Mouse (Mus musculus) MEL (cell line): Measurements from ENCODE around the gene Rnf145. TPM values are rescaled to one million over a fixed set of nuclear protein-coding genes. Genes with fewer than 3 reads are reported as not detected.

Experiments
- DNase-seq: peaks from one replicate; pipeline ENCODE4 v3.0.0; 2011; ENCODE audit warnings: low read depth, low spot score
- H3K27ac ChIP-seq: 2 replicates; pipeline ENCODE4 v1.5.1; 2012; ENCODE audit warnings: low read depth, mild to moderate bottlenecking, control low read depth, low read length, moderate library complexity; ENCODE audit not compliant: control insufficient read depth
- H3K27me3 ChIP-seq, 2 experiments: fragments of 150-350 bp in 1 of 2; sonication (generic) in 1 of 2; 2 replicates each; pipeline ENCODE4 v1.6.1; 2012; ENCODE audit warnings: low read length in 2 of 2, mild to moderate bottlenecking in 2 of 2, improper control_type of control experiment in 1 of 2, moderate library complexity in 1 of 2; ENCODE audit not compliant: insufficient read depth in 2 of 2, control insufficient read depth in 1 of 2
- H3K36me3 ChIP-seq, 2 experiments: 2 replicates each; pipeline ENCODE4 v1.6.1; 2012 to 2014; ENCODE audit warnings: low read length in 2 of 2, improper control_type of control experiment in 1 of 2, inconsistent platforms in 1 of 2, mild to moderate bottlenecking in 1 of 2; ENCODE audit not compliant: insufficient read depth in 2 of 2, control insufficient read depth in 1 of 2
- H3K4me1 ChIP-seq, 2 experiments: fragments of 150-350 bp in 1 of 2; sonication (generic) in 1 of 2; 2 replicates each; pipeline ENCODE4 v1.6.1; 2012; ENCODE audit warnings: low read length in 2 of 2, improper control_type of control experiment in 1 of 2, mild to moderate bottlenecking in 1 of 2; ENCODE audit not compliant: insufficient read depth in 2 of 2, control insufficient read depth in 1 of 2
- H3K4me3 ChIP-seq, 2 experiments: fragments of 150-350 bp in 1 of 2; sonication (generic) in 1 of 2; 2 replicates each; pipeline ENCODE4 v1.5.1; 2012; ENCODE audit warnings: low read depth in 2 of 2, low read length in 2 of 2, mild to moderate bottlenecking in 2 of 2, moderate library complexity in 2 of 2, control low read depth in 1 of 2, improper control_type of control experiment in 1 of 2; ENCODE audit not compliant: control insufficient read depth in 1 of 2, insufficient read depth in 1 of 2
- H3K79me2 ChIP-seq: 2 replicates; pipeline ENCODE4 v1.6.1; 2012; ENCODE audit warnings: mild to moderate bottlenecking, low read length, moderate library complexity; ENCODE audit not compliant: control insufficient read depth, poor library complexity, insufficient read depth
- H3K9ac ChIP-seq: 2 replicates; pipeline ENCODE4 v1.6.1; 2012; ENCODE audit warnings: low read depth, mild to moderate bottlenecking, control low read depth, low read length, moderate library complexity; ENCODE audit not compliant: control insufficient read depth, poor library complexity, severe bottlenecking
- H3K9me3 ChIP-seq: fragments of 150-350 bp; sonication (generic); replicated peaks from 2 replicates; pipeline ENCODE4 v1.6.1; 2012; ENCODE audit warnings: mild to moderate bottlenecking, low read length, improper control_type of control experiment, moderate library complexity; ENCODE audit not compliant: insufficient read depth
- CHD1 ChIP-seq: IDR thresholded peaks from 2 replicates; pipeline ENCODE4 v1.6.1; 2012; ENCODE audit warnings: low read depth, mild to moderate bottlenecking, inconsistent platforms, low read length, improper control_type of control experiment
- CHD2 ChIP-seq: IDR thresholded peaks from 2 replicates; pipeline ENCODE4 v1.6.1; 2011; ENCODE audit warnings: low read length, improper control_type of control experiment
- CTCF ChIP-seq, 3 experiments: IDR thresholded peaks in 2 of 3; conservative IDR thresholded peaks in 1 of 3; 2 replicates each; pipeline ENCODE4 v1.5.1; 2011 to 2012; ENCODE audit warnings: low read length in 3 of 3, low read depth in 2 of 3, mild to moderate bottlenecking in 2 of 3, improper control_type of control experiment in 1 of 3, inconsistent platforms in 1 of 3, mixed read lengths in 1 of 3, moderate library complexity in 1 of 3; ENCODE audit not compliant: control insufficient read depth in 1 of 3, insufficient read depth in 1 of 3, poor library complexity in 1 of 3, severe bottlenecking in 1 of 3
- E2F4 ChIP-seq: IDR thresholded peaks from 2 replicates; pipeline ENCODE4 v1.6.1; 2011; ENCODE audit warnings: low read depth, low read length, improper control_type of control experiment, borderline replicate concordance
- ELF1 ChIP-seq: IDR thresholded peaks from 2 replicates; pipeline ENCODE4 v1.6.1; 2014; ENCODE audit warnings: low read depth, mild to moderate bottlenecking, inconsistent platforms, low read length, improper control_type of control experiment, moderate library complexity
- GATA1 ChIP-seq: IDR thresholded peaks from 2 replicates; pipeline ENCODE4 v1.6.1; 2011; ENCODE audit warnings: low read depth, low read length, improper control_type of control experiment
- HCFC1 ChIP-seq: IDR thresholded peaks from 2 replicates; pipeline ENCODE4 v1.6.1; 2012; ENCODE audit warnings: low read depth, mild to moderate bottlenecking, inconsistent platforms, low read length, improper control_type of control experiment, moderate library complexity
- MAFK ChIP-seq: IDR thresholded peaks from 2 replicates; pipeline ENCODE4 v1.6.1; 2011; ENCODE audit warnings: low read depth, mild to moderate bottlenecking, low read length, improper control_type of control experiment, borderline replicate concordance
- MXI1 ChIP-seq: IDR thresholded peaks from 2 replicates; pipeline ENCODE4 v1.6.1; 2011; ENCODE audit warnings: mild to moderate bottlenecking, low read depth, low read length, improper control_type of control experiment
- MYB ChIP-seq: IDR thresholded peaks from 2 replicates; pipeline ENCODE4 v1.6.1; 2011; ENCODE audit warnings: mild to moderate bottlenecking, low read depth, low read length, improper control_type of control experiment
- POLR2AphosphoS2 ChIP-seq: IDR thresholded peaks from 2 replicates; pipeline ENCODE4 v1.6.1; 2011; ENCODE audit warnings: low read length, improper control_type of control experiment
- RAD21 ChIP-seq: IDR thresholded peaks from 2 replicates; pipeline ENCODE4 v1.6.1; 2011; ENCODE audit warnings: mild to moderate bottlenecking, low read depth, low read length, improper control_type of control experiment
- SMC3 ChIP-seq: IDR thresholded peaks from 2 replicates; pipeline ENCODE4 v1.6.1; 2011; ENCODE audit warnings: low read depth, low read length, improper control_type of control experiment
- TBP ChIP-seq: IDR thresholded peaks from 2 replicates; pipeline ENCODE4 v1.8.0; 2011; ENCODE audit warnings: low read depth, low read length, improper control_type of control experiment
- TCF12 ChIP-seq: IDR thresholded peaks from 2 replicates; pipeline ENCODE4 v1.6.1; 2014; ENCODE audit warnings: low read depth, mild to moderate bottlenecking, inconsistent platforms, low read length, improper control_type of control experiment, moderate library complexity
- UBTF ChIP-seq: IDR thresholded peaks from 2 replicates; pipeline ENCODE4 v1.6.1; 2012; ENCODE audit warnings: low read depth, mild to moderate bottlenecking, inconsistent platforms, low read length, improper control_type of control experiment, moderate library complexity, borderline replicate concordance; ENCODE audit not compliant: insufficient read depth
- USF1 ChIP-seq: IDR thresholded peaks from 2 replicates; pipeline ENCODE4 v1.6.1; 2014; ENCODE audit warnings: low read depth, mild to moderate bottlenecking, inconsistent platforms, low read length, improper control_type of control experiment, moderate library complexity
- ZC3H11A ChIP-seq: IDR thresholded peaks from 2 replicates; pipeline ENCODE4 v1.6.1; 2012; ENCODE audit warnings: low read depth, mild to moderate bottlenecking, inconsistent platforms, low read length, improper control_type of control experiment
- ZMIZ1 ChIP-seq: IDR thresholded peaks from 2 replicates; pipeline ENCODE4 v1.6.1; 2012; ENCODE audit warnings: low read depth, mild to moderate bottlenecking, inconsistent platforms, low read length, improper control_type of control experiment, moderate library complexity
- polyA plus RNA-seq, 2 experiments: library from polyadenylated mRNA; stranded (reverse) in 1 of 2; unstranded in 1 of 2; fragments of >175 nt in 1 of 2; fragments of >200 nt in 1 of 2; gene quantifications; 2 replicates each; pipeline versions ENCODE4 v1.2.1 to v1.2.4; 2012; ENCODE audit warnings: low replicate concordance in 2 of 2, low read depth in 1 of 2; ENCODE audit not compliant: insufficient read length in 2 of 2, insufficient read depth in 1 of 2, missing spikeins in 1 of 2
- total RNA-seq: library from RNA; depleted of rRNA; stranded (reverse); fragments of 300-350 nt; gene quantifications from 2 replicates; pipeline ENCODE4 v1.2.3, GENCODE M21; 2012

Rnf145 gene
- total and polyA plus RNA-seq, 3 experiments, result 73.5 to 94.1 TPM; not detected in 1

GRCm38 (mm10) chr11:44541813-44542212 lies 23.0 kb downstream of the Rnf145 start:
- H3K79me2 ChIP-seq, result peaks cover 2% of the 10 kb centered on the region; the same call in 1 of the 2 replicates
- no peaks in the 10 kb centered on the region for H3K27me3 ChIP-seq
- H3K9me3 ChIP-seq, result no peaks in the 10 kb centered on the region
- no peak for DNase-seq
- no peak overlapping the region for H3K27ac ChIP-seq
- H3K36me3 ChIP-seq, result peaks cover 0 to 55% of the 10 kb centered on the region in 2 experiments; a peak in 2 of 4 replicates
- no peaks in the 10 kb centered on the region for H3K4me1 ChIP-seq
- no peak overlapping the region for H3K4me3 ChIP-seq
- TF ChIP-seq ELF1 (no peak), RAD21 (peak; percentile 2; the same call in 1 of the 2 replicates), SMC3 (0 out of 2 replicates have a peak, but pooled peaks have one; percentile 9), CTCF (IDR thresholded peaks at IDR 0.05 in 2 of 3, conservative IDR thresholded peaks at IDR 0.05 in 1 of 3; ENCODE audit: control insufficient read depth in 1 of 3, insufficient read depth in 1 of 3, low read depth in 2 of 3, low read length in 3 of 3, poor library complexity in 1 of 3, severe bottlenecking in 1 of 3) (0 out of 6 replicates have a peak, but pooled peaks of 1 of the 3 experiments have one; percentile 4)
- no peak overlapping the region for H3K9ac ChIP-seq

GRCm38 (mm10) chr11:44543593-44543992 lies 24.8 kb downstream of the Rnf145 start:
- TF ChIP-seq TBP (no peak), MXI1 (no peak), MYB (no peak), MAFK (no peak), CHD1 (no peak), CHD2 (no peak), ZMIZ1 (no peak), TCF12 (no peak), POLR2AphosphoS2 (no peak), USF1 (no peak), GATA1 (no peak), HCFC1 (no peak), ZC3H11A (no peak), UBTF (no peak), ELF1 (no peak), E2F4 (no peak)
- Histone ChIP-seq H3K79me2 (no peaks in the 10 kb centered on the region), H3K4me3 (no peak overlapping the region), H3K36me3 (peaks cover 0 to 59% of the 10 kb centered on the region in 2 experiments; a peak in 3 of 4 replicates), H3K9ac (no peak overlapping the region), H3K4me1 (no peaks in the 10 kb centered on the region), H3K9me3 (no peaks in the 10 kb centered on the region), H3K27me3 (no peaks in the 10 kb centered on the region), H3K27ac (no peak overlapping the region)
- no peak for DNase-seq
